Mouse (Mus musculus) myocyte (in vitro differentiated cells): ENCODE data around the gene Csf1.

Experiments
- MAX ChIP-seq: IDR thresholded peaks from one replicate; pipeline ENCODE4 v1.6.1; 2011; ENCODE audit warnings: low read depth, mild to moderate bottlenecking, control low read depth
- POLR2AphosphoS2 ChIP-seq: IDR thresholded peaks from one replicate; pipeline ENCODE4 v1.6.1; 2011; ENCODE audit warnings: low read depth, control low read depth; ENCODE audit not compliant: insufficient read length

GRCm38 (mm10) chr3:107804799-107805198, 44.5 kb upstream of the Csf1 start:
- TF ChIP-seq MAX (no peak), POLR2AphosphoS2 (no peak)
